Mouse (Mus musculus): ENCODE results near the gene Ost4.

DNA sequence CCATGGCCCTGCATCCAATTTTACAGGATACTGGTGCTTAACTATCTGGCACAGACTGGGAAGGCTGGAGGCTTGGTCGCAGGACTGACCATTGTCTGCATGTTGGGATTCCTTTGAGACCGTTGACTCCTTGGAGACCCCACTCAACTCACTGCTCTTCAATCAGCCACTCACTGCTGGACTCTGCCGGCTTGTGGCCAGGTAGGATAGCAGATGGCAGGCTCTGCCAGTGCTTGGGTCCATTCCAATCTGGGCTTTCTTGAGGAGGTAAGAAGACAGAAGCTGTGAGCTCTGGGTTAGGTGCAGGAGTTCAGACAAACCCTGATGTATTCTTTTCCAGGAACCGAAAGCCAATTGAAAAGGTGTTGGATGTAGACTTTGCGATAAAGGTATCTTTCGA lies 46.5 kb upstream of the Ost4 start:
- TF ChIP-seq CTCF (IDR thresholded peaks at IDR 0.05; ENCODE audit: low read depth) (no peak), EP300 (IDR thresholded peaks at IDR 0.05; ENCODE audit: low read depth) (no peak)

All from heart, postnatal 0 days (tissue).